Mouse (Mus musculus): Measurements from ENCODE around the gene Ift122. TPM values are rescaled to one million over a fixed set of nuclear protein-coding genes. Genes with fewer than 3 reads are reported as not detected.

Gene Ift122
- polyA plus RNA-seq, 1 experiment from 2014 or later: 29.0 TPM

Other genes starting within 250 kb of the Ift122 start
- gene Raf1, start 176.8 kb upstream of the Ift122 start, polyA plus RNA-seq (2014; fragmentation: Nextera tagmentation; extraction: Ambion mirVana): 153 and 175 TPM in 2 replicates
- 2.2 and 2.6 TPM in 2 replicates for gene Tmem40, start 91.1 kb upstream of the Ift122 start, polyA plus RNA-seq (2014; fragmentation: Nextera tagmentation; extraction: Ambion mirVana)
- 46.4 and 49.8 TPM in 2 replicates for gene Cand2, start 78.9 kb upstream of the Ift122 start, polyA plus RNA-seq (2014; fragmentation: Nextera tagmentation; extraction: Ambion mirVana)
- 1,664 and 1,794 TPM in 2 replicates for gene Rpl32, start 44.7 kb upstream of the Ift122 start, polyA plus RNA-seq (2014; fragmentation: Nextera tagmentation; extraction: Ambion mirVana)
- gene Efcab12, start 15.1 kb upstream of the Ift122 start, polyA plus RNA-seq (2014; fragmentation: Nextera tagmentation; extraction: Ambion mirVana): 1.5 and 2.1 TPM in 2 replicates
- gene Mbd4, start 99 bp upstream of the Ift122 start, polyA plus RNA-seq (2014; fragmentation: Nextera tagmentation; extraction: Ambion mirVana): 32.0 and 37.5 TPM in 2 replicates
- gene Rho, start 78.3 kb downstream of the Ift122 start, polyA plus RNA-seq (2014; fragmentation: Nextera tagmentation; extraction: Ambion mirVana): 0.09 TPM in 2 replicates
- not detected in 2 replicates for gene H1foo, start 91.5 kb downstream of the Ift122 start, polyA plus RNA-seq (2014; fragmentation: Nextera tagmentation; extraction: Ambion mirVana)
- gene Plxnd1, start 141.5 kb downstream of the Ift122 start, polyA plus RNA-seq (2014; fragmentation: Nextera tagmentation; extraction: Ambion mirVana): 23.9 and 25.5 TPM in 2 replicates

Data from forebrain, embryonic 11.5 days (tissue).